Mouse (Mus musculus): ENCODE results near the gene Abcc9. TPM values are rescaled to one million over a fixed set of nuclear protein-coding genes. Genes with fewer than 3 reads are reported as not detected.

Gene Abcc9
- polyA plus RNA-seq, 1 experiment: not detected

- Histone ChIP-seq H3K4me3 (ENCODE audit: insufficient read depth, low read depth, low read length) (no peak overlapping the region), H3K27ac (ENCODE audit: insufficient read depth, low read depth, low read length) (no peak overlapping the region), H3K4me1 (ENCODE audit: control insufficient read depth, insufficient read depth, low read length) (no peaks in the 10 kb centered on the region)
- 80% methylated on average over 1 of the region's 1 CpGs for WGBS
- TF ChIP-seq CTCF (IDR thresholded peaks at IDR 0.05; ENCODE audit: insufficient read depth, low read depth, low read length) (no peak), POLR2A (IDR thresholded peaks at IDR 0.05; ENCODE audit: insufficient read depth, low read depth, low read length) (no peak)
These were observed 49.9 kb downstream of the Abcc9 start for GRCm38 (mm10) chr6:142652175-142652574.

GRCm38 (mm10) chr6:142649331-142649730, 52.8 kb downstream of the Abcc9 start:
- 78% methylated on average over 3 of the region's 3 CpGs for WGBS
- Histone ChIP-seq H3K27ac (ENCODE audit: insufficient read depth, low read depth, low read length) (no peak overlapping the region), H3K4me3 (ENCODE audit: insufficient read depth, low read depth, low read length) (no peak overlapping the region), H3K4me1 (ENCODE audit: control insufficient read depth, insufficient read depth, low read length) (no peaks in the 10 kb centered on the region)
- TF ChIP-seq CTCF (IDR thresholded peaks at IDR 0.05; ENCODE audit: insufficient read depth, low read depth, low read length): no peak
- TF ChIP-seq POLR2A (IDR thresholded peaks at IDR 0.05; ENCODE audit: insufficient read depth, low read depth, low read length): no peak

- WGBS: 66% methylated on average over 7 of the region's 7 CpGs
These were observed 56.6 kb downstream of the Abcc9 start for GRCm38 (mm10) chr6:142645474-142645873.

GRCm38 (mm10) chr6:142639301-142639700, 62.8 kb downstream of the Abcc9 start:
- TF ChIP-seq POLR2A (IDR thresholded peaks at IDR 0.05; ENCODE audit: insufficient read depth, low read depth, low read length) (no peak), CTCF (IDR thresholded peaks at IDR 0.05; ENCODE audit: insufficient read depth, low read depth, low read length) (no peak)
- Histone ChIP-seq H3K27ac (ENCODE audit: insufficient read depth, low read depth, low read length) (no peak overlapping the region), H3K4me1 (ENCODE audit: control insufficient read depth, insufficient read depth, low read length) (peaks cover 4% of the 10 kb centered on the region; the same call in 1 of the 2 replicates), H3K4me3 (ENCODE audit: insufficient read depth, low read depth, low read length) (no peak overlapping the region)
- 85% methylated on average over 10 of the region's 10 CpGs for WGBS

More at GRCm38 (mm10) chr6:142645474-142645873, 56.6 kb downstream of the Abcc9 start:
- Histone ChIP-seq H3K4me1 (ENCODE audit: control insufficient read depth, insufficient read depth, low read length) (no peaks in the 10 kb centered on the region), H3K4me3 (ENCODE audit: insufficient read depth, low read depth, low read length) (no peak overlapping the region), H3K27ac (ENCODE audit: insufficient read depth, low read depth, low read length) (no peak overlapping the region)
- TF ChIP-seq POLR2A (IDR thresholded peaks at IDR 0.05; ENCODE audit: insufficient read depth, low read depth, low read length) (no peak), CTCF (IDR thresholded peaks at IDR 0.05; ENCODE audit: insufficient read depth, low read depth, low read length) (no peak)

GRCm38 (mm10) chr6:142635654-142636053, 66.5 kb downstream of the Abcc9 start:
- no peak overlapping the region for H3K4me3 ChIP-seq (ENCODE audit: insufficient read depth, low read depth, low read length)
- WGBS: 78% methylated on average over 4 of the region's 4 CpGs
- peaks cover 4% of the 10 kb centered on the region; the same call in 1 of the 2 replicates for H3K4me1 ChIP-seq (ENCODE audit: control insufficient read depth, insufficient read depth, low read length)
- H3K27ac ChIP-seq (ENCODE audit: insufficient read depth, low read depth, low read length): no peak overlapping the region
- TF ChIP-seq POLR2A (IDR thresholded peaks at IDR 0.05; ENCODE audit: insufficient read depth, low read depth, low read length) (no peak), CTCF (IDR thresholded peaks at IDR 0.05; ENCODE audit: insufficient read depth, low read depth, low read length) (no peak)

GRCm38 (mm10) chr6:142635185-142635583, 66.9 kb downstream of the Abcc9 start:
- TF ChIP-seq POLR2A (IDR thresholded peaks at IDR 0.05; ENCODE audit: insufficient read depth, low read depth, low read length): no peak
- Histone ChIP-seq H3K4me3 (ENCODE audit: insufficient read depth, low read depth, low read length) (no peak overlapping the region), H3K27ac (ENCODE audit: insufficient read depth, low read depth, low read length) (no peak overlapping the region), H3K4me1 (ENCODE audit: control insufficient read depth, insufficient read depth, low read length) (peaks cover 4% of the 10 kb centered on the region; the same call in 1 of the 2 replicates)

- Histone ChIP-seq H3K27ac (ENCODE audit: insufficient read depth, low read depth, low read length) (no peak overlapping the region), H3K4me1 (ENCODE audit: control insufficient read depth, insufficient read depth, low read length) (peaks cover 4% of the 10 kb centered on the region; the same call in 1 of the 2 replicates), H3K4me3 (ENCODE audit: insufficient read depth, low read depth, low read length) (no peak overlapping the region)
- TF ChIP-seq POLR2A (IDR thresholded peaks at IDR 0.05; ENCODE audit: insufficient read depth, low read depth, low read length) (no peak), CTCF (IDR thresholded peaks at IDR 0.05; ENCODE audit: insufficient read depth, low read depth, low read length) (no peak)
- 21% methylated on average over 10 of the region's 10 CpGs for WGBS
These were observed 67.5 kb downstream of the Abcc9 start for GRCm38 (mm10) chr6:142634530-142635184.

GRCm38 (mm10) chr6:142623351-142623750, 78.8 kb downstream of the Abcc9 start:
- H3K4me3 ChIP-seq (ENCODE audit: insufficient read depth, low read depth, low read length): no peak overlapping the region
- H3K27ac ChIP-seq (ENCODE audit: insufficient read depth, low read depth, low read length): no peak overlapping the region
- 89% methylated on average over 6 of the region's 6 CpGs for WGBS
- TF ChIP-seq POLR2A (IDR thresholded peaks at IDR 0.05; ENCODE audit: insufficient read depth, low read depth, low read length) (no peak), CTCF (IDR thresholded peaks at IDR 0.05; ENCODE audit: insufficient read depth, low read depth, low read length) (no peak)
- no peaks in the 10 kb centered on the region for H3K4me1 ChIP-seq (ENCODE audit: control insufficient read depth, insufficient read depth, low read length)

GRCm38 (mm10) chr6:142616659-142617058, 85.5 kb downstream of the Abcc9 start:
- TF ChIP-seq CTCF (IDR thresholded peaks at IDR 0.05; ENCODE audit: insufficient read depth, low read depth, low read length) (no peak), POLR2A (IDR thresholded peaks at IDR 0.05; ENCODE audit: insufficient read depth, low read depth, low read length) (no peak)
- 37% methylated on average over 3 of the region's 3 CpGs for WGBS
- H3K27ac ChIP-seq (ENCODE audit: insufficient read depth, low read depth, low read length): no peak overlapping the region

More at GRCm38 (mm10) chr6:142616659-142617058, 85.5 kb downstream of the Abcc9 start:
- Histone ChIP-seq H3K4me3 (ENCODE audit: insufficient read depth, low read depth, low read length) (no peak overlapping the region), H3K4me1 (ENCODE audit: control insufficient read depth, insufficient read depth, low read length) (no peaks in the 10 kb centered on the region)
